Mouse (Mus musculus) left cerebral cortex, postnatal 10 days (tissue): ENCODE data around the gene Parn. TPM values are rescaled to one million over a fixed set of nuclear protein-coding genes. Genes with fewer than 3 reads are reported as not detected.

Experiments
- DNase-seq, 2 experiments: peaks; one replicate each; pipeline ENCODE4 v3.0.0; 2021 to 2022; ENCODE audit warnings: low spot score in 2 of 2, mixed read lengths in 1 of 2; ENCODE audit errors: extremely low spot score in 1 of 2
- intact Hi-C: fragments of 180-260 bp; cut with DNase I; formaldehyde crosslinking; loops from one replicate; pipeline ENCODE4 v1.15.1; 2025
- total RNA-seq, 2 experiments: library from RNA; stranded (reverse); gene quantifications; 2 replicates each; pipeline ENCODE4 v1.2.3; 2021

The Parn gene
- total RNA-seq, 2 experiments from 2014 or later, result 28.6 to 29.5 TPM

DNA sequence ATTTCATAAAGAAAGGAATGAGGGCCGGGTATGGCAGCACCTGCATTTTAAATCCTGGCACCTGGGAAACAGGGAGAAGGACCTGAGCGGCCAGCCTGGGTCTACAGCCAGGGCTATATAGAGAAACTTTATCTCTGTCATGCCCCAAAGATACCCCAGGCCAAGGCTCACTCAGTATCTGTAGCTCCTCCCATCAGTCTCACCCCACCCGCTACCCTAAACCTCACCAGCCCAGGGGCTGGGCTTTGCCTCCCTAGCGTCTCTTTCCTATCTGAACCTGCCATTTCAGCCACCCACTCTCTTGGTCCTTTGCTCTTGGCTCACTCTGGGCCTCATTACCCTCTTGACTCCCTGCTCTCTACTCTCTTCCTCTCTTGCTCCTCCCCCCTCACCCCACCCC is 92.7 kb downstream of the Parn start:
- no peak for DNase-seq
- intact Hi-C loops, result no loop called here

DNA sequence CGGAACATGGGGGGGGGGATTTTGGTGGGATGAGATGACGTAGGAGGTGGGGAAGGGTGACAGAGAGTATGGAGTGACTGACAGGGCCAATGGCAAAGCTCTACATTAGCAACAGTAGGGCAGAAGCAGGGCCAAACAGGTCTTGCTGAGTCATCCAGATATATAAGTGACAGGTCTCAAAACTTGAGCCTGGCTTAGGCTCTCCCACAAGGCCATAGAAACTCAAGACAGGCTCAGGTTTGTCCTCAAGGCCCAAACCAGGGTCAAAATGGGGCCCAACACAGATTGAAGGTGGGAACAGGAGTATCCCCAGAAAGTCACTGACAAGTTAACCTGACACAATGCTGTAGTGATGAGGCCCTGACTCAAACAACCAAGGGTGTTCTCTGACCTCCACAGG is 99.7 kb downstream of the Parn start:
- no peak for DNase-seq
- intact Hi-C loops, result no loop called here

DNA sequence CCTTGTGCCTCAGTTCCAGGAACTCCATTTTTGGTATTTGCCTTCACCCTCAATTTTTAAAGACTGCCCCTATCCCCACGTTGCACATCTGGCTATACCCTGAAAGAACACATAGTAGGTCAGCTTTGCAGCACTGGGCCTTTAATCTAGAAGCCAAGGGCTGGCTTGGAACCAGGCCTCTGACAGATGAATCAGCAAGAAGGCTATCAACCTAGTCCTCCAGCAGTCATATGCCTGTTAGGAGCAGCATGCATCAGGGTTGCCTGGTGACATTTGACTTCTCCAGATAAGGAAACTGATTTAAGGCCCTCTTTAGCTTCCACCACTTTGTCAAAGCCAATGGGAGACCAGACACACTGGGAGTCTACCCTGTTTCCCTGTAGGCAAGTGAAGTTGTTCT is 100.4 kb downstream of the Parn start:
- DNase-seq, result no peak
- intact Hi-C loops, result no loop called here

DNA sequence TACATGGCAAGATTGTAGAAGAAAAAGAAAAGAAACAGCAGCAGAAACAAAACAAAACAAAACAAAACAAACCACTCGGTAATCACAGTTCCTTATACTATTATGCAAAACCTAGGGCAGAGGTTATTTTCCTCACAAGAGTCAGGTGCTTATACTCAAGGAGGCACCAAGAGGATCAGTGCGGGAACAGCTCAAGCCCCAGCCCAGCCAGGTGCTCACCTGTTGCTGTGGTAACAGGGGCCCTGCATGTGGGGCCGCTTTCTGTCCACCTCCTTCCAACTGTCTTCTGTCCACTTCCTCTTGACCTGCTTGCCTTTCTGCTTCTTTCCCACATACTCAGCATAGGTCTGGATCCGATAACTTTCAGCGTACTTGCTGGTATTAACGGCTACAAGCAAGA is 101.6 kb downstream of the Parn start:
- no peak for DNase-seq
- intact Hi-C loops, result no loop called here

DNA sequence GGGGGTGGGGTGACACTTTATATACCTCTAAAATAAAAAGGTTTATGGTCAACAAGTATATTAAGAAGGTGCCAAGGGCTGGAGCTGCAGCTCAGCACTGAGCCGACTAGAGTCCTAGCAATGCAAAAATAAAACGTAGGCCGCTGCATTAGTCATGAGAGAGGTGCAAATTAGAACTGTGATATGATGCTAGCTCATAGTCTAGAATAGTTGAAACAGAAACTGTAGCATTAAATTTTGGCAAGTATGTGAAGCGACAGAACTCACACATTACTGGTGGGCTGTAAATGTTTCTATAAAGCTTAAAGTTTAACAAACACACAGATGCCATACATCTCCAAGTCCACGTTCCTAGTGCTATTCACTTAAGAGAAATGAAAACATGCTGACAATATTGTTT is 102.7 kb downstream of the Parn start:
- peak in 1 of 2 experiments; percentile 30 for DNase-seq
- intact Hi-C loops, result no loop called here

DNA sequence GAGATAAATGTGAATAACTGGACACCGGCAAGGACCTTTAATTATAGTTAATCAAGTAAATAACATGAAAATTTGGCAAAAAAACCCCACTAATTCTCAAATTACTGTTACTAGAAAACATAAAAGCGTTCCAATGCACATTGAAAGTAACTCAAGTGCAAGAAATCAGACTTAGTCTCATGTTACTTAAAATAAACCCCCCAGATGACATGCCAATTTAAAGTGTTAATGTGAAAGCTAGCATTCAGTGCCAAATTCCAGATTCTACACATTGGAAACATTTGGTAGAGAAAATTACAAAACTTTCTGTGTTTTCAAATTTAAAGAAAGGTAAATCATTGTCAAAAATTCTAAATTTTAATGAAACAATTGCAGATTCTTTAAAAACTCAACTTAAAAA is 110.2 kb downstream of the Parn start:
- intact Hi-C loops, result no loop called here
- DNase-seq, result no peak

DNA sequence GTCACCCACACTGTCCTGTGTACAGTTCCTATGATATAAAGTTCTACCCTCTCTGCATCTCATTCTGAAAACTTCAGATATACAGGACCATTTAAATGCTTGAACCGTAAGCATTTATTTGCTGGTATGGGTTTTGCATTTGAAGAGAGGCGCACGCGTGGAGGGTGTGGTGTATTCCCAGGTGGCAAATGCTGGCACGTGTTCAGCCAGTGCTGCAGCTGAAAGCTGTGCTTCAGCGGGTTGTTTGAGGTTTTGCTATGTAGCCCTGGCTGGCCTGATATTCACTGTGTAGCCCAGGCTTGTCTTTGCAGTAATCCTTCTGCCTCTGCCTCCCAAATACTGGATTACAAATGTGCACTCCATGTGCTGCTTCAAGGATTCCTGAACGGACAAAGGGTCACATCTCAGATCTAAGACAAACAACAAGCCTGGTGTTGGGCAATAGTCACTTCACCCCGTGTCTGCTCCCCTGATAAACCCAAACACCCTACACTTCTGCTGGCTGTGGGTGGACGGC is 111.0 kb downstream of the Parn start:
- DNase-seq, result no peak
- intact Hi-C loops, result no loop called here

DNA sequence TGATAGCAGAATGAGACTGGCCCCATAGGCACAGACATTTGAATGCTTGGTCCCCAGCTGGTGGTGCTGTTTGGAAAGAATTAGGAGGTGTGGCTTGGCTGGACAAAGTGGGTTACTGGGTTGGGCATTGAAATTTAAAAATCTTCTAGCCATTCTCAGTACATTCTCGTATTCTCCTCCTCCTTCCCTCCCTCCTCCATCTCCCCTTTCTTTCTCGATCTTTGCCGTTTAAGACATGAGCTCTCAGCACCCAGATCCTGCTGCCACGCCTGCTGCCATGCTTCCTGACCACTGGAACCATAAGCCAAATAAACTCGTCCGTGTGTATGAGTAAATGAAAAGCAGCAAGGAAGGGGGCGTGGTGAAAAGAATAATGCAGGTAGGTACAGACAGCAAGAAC is 111.5 kb downstream of the Parn start:
- intact Hi-C loops, result no loop called here
- no peak for DNase-seq

DNA sequence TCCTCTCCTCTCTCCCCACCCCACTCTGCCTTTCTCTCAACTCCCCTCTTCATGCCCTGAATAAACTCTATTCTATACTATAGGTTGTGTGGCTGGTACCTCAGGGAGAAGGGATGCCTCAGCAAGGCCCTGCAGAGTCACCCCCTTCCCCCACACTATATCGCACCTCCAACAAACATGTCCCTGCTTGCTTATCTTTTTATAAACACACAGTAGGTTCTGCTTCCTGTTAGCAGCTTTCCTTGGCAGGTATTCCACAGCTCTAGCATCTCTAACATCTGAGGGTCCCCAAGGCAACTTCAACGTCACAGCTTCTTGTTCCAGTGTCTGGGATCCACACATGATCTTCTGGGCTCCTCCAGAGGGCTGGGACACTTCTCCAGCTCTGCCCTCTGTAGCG is 117.3 kb downstream of the Parn start:
- intact Hi-C loops, result no loop called here
- no peak for DNase-seq

DNA sequence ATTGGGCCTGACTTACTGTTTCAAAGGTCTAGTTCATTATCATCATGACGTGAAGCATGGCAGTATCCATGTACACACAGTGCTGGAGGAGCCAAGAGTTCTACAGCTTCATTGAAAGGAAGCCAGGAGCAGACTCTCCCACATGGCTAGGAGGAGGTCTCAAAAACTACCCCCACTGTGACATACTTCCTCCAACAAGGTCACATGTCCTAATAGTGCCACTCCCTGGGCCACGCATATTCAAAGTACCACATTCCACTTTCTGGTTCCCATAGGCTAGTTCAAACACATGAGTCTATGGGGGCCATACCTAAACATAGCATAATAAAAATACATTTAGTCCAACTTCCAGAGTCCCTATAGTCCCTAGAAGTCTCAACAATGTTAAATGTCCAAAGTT is 118.0 kb downstream of the Parn start:
- intact Hi-C loops, result no loop called here
- DNase-seq, result no peak

DNA sequence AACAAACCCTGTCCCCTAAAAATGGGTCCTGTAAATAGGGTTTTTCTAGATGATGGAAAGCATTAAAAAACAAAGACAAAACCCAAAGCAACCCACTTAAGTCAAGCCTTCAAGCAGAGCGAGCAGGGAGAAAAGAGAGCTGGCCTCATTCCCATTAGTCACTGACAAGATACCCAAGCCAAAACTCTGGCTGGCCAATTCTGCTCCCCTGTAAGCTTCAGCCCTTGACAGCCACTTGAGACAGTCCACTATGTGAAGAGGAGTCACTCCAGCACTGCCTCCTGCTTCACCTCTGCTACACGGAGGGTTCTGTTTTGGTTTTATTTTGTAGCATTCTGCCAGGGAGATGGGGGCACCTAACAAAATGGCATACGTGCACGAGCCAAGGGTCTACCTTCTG is 126.2 kb downstream of the Parn start:
- intact Hi-C loops, result no loop called here
- no peak for DNase-seq

DNA sequence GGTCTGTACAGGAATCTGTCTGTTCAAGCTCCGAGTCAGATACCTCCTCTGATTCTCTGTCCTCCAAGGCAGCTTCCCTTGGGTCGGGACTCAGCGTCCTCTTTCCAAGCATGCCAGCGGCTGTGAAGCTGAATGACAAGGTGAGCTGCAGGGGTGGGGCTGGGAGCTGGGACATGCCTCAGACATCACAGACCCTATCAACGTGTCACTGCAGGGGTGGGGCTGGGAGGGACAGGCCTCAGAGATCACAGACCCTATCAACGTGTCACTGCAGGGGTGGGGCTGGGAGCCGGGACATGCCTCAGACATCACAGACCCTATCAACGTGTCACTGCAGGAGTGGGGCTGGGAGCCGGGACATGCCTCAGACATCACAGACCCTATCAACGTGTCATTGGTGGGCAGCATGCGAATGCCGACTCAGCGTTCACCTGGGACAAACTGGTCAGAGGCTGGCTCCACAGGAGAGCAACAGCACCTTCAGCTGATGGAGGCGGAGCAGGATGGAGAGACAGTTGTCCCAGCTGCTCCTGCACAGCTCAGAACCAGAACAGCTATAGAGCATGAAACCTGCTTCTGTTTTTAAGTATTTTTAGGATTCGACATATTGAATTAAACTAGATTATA is 126.7 kb downstream of the Parn start:
- intact Hi-C loops, result no loop called here
- DNase-seq, result no peak

DNA sequence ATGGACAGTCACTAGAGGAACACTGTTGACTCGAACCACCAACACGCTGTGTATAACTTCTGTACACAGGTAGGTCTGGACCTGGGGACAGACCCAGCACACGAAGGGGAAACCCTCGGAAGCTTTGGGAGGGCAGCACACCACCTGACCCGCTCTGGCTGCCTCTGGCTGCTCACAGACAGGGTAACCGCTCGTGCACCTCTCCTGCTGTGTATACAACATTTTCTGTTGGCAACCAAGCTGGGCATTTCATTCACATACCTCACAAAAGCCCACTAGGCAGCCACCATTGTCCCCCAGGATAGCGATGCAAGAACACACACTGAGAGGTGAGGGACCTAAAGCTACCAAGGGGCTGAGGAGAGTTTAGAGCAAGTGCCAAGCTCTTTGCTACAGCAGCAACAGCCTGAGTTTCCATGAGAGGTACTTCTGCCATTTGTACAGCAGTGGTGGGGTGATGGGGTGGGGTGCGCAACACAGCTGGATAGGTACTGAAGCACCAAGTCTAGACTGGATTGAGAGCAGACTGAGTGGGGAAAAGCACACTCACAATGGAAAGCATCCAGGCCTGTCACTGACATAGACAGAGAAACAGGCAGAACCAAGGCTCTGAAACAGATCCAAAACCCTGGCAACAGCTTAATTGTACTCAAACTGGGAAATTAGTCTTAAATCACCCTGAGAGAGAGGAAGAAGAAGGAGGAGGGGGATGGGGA is 128.9 kb downstream of the Parn start:
- no peak for DNase-seq
- intact Hi-C loops, result no loop called here

DNA sequence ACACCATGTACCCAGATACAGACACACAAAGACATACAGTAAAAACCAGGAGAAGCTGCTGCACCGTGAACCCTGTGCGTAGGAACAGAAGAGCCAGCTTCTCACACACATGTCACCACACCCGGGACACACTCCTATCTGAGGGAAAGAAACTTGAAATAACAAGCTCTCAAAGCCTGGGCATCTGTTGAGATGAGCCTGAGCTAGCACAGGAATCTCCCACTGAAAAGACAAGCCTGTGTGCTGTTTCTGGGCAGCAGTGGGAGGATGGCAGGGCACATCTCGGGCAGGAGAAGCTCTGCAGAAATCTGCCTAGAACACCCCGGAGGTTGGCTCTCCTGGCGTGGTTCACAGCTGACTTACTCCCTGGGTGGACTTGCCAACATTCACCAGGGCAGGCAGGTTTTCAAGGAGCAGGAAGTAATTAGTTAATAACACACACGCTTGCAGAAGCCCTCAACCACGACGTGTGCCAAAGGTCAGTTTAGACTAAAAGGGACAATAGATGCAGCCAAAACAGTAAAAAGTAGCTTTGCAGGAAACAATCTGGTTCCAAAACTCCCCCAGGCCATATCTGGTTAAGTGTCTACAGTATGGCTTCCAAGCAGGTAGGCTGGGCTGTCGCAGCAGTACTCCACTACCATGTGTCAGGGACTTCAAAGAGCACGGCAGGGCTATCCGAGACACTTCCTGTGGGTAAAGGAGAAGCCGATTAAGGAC is 129.6 kb downstream of the Parn start:
- no peak for DNase-seq
- intact Hi-C loops, result no loop called here

DNA sequence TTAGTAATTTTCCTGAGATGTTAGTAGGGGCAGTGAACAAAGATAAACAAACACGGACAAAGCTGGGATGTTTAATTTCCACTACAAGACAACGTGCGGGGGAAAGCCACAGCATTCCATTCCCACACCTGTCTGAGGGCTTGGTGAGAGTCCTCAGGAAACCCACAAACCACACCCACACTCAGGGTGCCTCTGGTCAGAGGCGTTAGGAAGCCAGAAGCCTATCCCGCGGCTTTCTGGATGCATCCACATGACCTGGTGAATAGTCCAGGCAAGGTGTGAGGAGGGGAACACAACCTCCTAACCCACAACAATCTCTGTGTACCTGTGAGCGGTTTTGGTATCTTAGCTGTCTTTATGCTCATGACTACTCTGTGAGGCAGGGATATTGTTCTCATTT is 131.6 kb downstream of the Parn start:
- intact Hi-C loops, result no loop called here
- no peak for DNase-seq

DNA sequence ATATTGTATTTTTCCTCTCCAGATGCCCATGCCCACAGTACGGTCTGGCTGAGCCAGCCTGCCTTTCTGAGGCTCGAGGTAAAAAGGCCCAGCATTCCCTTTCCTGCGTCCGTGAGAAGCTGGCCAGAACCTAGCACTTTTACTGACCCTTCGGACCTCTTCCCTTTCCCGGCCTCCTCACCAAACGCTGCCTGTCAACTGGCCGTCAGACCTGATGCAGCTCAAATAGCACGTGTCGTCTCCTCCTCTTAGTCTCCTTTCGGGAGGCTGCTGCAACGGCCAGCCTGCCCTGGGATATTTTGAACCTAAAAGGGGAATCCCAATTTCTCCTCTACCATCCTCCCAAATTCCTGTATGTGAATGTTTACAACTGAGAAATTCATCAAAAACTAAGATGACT is 132.1 kb downstream of the Parn start:
- no peak for DNase-seq
- intact Hi-C loops, result no loop called here

DNA sequence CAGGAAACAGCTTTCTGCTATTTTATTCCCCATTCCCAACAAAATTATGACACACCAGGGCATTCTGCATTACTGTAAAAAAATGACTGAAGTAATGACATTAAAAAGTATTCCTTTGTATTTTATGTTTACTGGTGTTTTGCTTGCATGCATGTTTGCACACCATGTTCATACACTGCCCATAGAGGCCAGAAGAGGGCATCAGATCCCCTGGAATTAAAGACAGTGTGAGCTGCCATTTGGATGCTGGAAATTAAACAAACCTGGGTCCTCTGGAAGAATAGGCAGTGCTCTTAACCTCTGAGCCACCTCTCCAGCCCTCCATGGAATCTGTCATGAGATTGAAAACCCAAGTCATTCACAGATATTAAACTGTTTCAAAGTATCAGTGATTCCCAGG is 135.1 kb downstream of the Parn start:
- DNase-seq, result no peak

DNA sequence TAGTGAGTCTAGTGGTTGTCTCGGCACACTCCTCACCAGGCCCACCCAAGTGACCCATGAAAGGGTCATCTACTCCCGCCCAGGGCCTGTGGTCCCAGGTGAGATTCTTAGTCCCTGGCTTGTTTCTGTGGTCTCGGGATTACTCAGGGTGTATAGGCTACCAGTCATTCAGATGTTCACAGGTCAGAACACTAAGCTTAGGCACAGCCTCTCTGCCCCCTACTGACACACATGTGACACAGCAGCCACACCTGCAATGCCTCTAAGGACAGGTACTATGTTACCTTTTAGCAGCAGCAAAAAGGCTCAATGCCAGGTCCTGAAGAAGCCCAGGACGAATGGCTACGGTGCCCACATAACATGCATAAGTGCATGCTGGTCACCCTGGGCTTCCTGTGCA is 136.7 kb downstream of the Parn start:
- intact Hi-C loops, result no loop called here

More for the DNA sequence above, 135.1 kb downstream of the Parn start:
- intact Hi-C loops, result no loop called here

DNA sequence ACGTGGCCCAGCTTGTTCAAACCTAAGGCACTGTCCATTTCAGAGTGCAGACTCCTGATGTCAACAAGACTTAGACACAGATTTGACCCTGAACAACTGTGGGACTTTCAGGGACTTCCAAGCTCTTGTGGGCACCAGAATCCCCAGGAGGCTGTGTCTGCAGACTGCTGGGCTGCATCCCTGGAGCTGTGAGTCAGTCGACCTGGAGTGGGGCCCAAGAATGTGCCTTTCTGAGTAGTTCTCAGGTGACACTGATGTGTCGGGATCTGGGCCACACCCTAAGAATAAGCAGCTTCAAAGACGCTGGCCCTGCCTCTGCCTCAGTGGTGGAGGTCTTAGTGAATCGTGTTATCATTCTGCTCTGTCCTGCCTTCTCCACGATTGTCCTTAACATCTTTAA is 146.6 kb downstream of the Parn start:
- intact Hi-C loops, result no loop called here
- no peak for DNase-seq

More for the DNA sequence above, 136.7 kb downstream of the Parn start:
- DNase-seq, result no peak

DNA sequence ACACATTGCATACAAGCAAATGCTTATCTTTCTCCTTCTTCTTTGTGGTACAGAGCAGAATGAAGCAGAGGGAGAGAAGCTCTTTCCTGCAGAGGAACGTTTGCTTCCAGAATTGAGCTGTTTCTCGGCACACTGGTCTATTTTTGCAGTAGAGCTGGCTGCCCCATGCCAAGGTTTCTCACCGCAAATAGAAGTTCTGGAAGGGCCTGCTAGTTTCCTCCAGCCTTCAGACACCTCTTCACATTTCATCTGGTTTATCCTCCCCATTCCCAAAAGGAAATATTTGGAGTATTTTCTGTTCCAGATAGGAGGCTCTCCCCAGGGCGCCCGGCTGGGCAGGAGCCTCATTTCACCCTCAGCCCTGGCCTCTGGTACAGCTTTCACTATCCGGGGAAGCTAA is 147.7 kb downstream of the Parn start:
- intact Hi-C loops, result no loop called here
- DNase-seq, result no peak
